Mouse (Mus musculus) liver, embryonic 11.5 days (tissue): ENCODE measurements at regions not wholly inside any gene's neighbourhood (a gene's known extent, or its start where the extent isn't known, plus 50 kb on each side); places are given as distances from the start of the nearest gene placed in this dataset.

Experiments used
- ATAC-seq: fragments of 200-750 bp; cut with Nextera tagmentation; replicated peaks from 2 replicates; pipeline ENCODE4 v1.8.0; 2017; ENCODE audit warnings: moderate number of reproducible peaks, mild to moderate bottlenecking, moderate TSS enrichment, moderate library complexity; ENCODE audit not compliant: low FRiP score
- DNase-seq: peaks from one replicate; pipeline ENCODE4 v3.0.0-alpha.2; 2017; ENCODE audit warnings: low spot score
- H3K27ac ChIP-seq: fragments of 300-500 bp; sonication (generic); 2 replicates; pipeline ENCODE4 v1.5.1; 2014; ENCODE audit warnings: mild to moderate bottlenecking, low read depth, low read length, control low read depth
- H3K27me3 ChIP-seq: fragments of 300-500 bp; sonication (generic); replicated peaks from 2 replicates; pipeline ENCODE4 v1.6.1; 2014; ENCODE audit warnings: low read length, mixed read lengths; ENCODE audit not compliant: control insufficient read depth, insufficient read depth
- H3K36me3 ChIP-seq: fragments of 300-500 bp; sonication (generic); 2 replicates; pipeline ENCODE4 v1.6.1; 2014; ENCODE audit warnings: mild to moderate bottlenecking, low read length, moderate library complexity, mixed read lengths; ENCODE audit not compliant: control insufficient read depth, insufficient read depth
- H3K4me1 ChIP-seq: fragments of 300-500 bp; sonication (generic); replicated peaks from 2 replicates; pipeline ENCODE4 v1.6.1; 2014; ENCODE audit warnings: low read length, mixed read lengths; ENCODE audit not compliant: control insufficient read depth, insufficient read depth
- H3K4me2 ChIP-seq: fragments of 300-500 bp; sonication (generic); 2 replicates; pipeline ENCODE4 v1.6.1; 2014; ENCODE audit warnings: mild to moderate bottlenecking, control low read depth, moderate library complexity
- H3K4me3 ChIP-seq: fragments of 300-500 bp; sonication (generic); 2 replicates; pipeline ENCODE4 v1.5.1; 2014; ENCODE audit warnings: low read depth, low read length, control low read depth
- H3K9ac ChIP-seq: fragments of 300-500 bp; sonication (generic); 2 replicates; pipeline ENCODE4 v1.6.1; 2014; ENCODE audit warnings: low read depth, low read length, control low read depth
- H3K9me3 ChIP-seq: fragments of 300-500 bp; sonication (generic); 2 replicates; pipeline ENCODE4 v1.6.1; 2016; ENCODE audit warnings: low read length, inconsistent platforms, mixed read lengths; ENCODE audit not compliant: control insufficient read depth
- WGBS: fragments of 180-500 bp; shearing (Covaris S2); extraction: QIAGEN DNeasy Blood & Tissue Kit; methylation state at CpG from one replicate; pipeline ENCODE4 v1.1.7; 2014; 5-methylcytosine and 5-hydroxymethylcytosine counted together

DNA sequence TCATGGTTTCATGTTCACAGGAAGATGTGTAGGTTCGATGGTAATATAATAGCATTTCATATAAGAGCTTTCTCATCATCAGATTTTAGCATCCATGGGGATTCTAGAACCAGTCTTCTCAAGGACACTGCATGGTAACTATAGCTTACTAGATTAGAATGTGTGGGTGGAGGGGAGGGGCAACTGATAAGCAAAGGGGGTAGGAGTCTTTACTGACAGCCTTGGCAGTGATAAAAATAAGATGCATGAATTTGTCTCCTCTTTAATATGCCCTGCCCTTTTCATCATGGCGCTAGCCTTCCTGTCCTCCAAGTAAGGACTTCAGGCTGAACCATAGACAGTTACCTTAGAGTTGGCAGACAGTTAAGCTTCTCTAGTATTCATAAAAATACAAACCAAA lies 69.6 kb upstream of the Slc22a23 start:
- Histone ChIP-seq H3K4me2 (no peak overlapping the region), H3K9ac (no peak overlapping the region), H3K27ac (no peak overlapping the region), H3K4me3 (no peak overlapping the region), H3K36me3 (no peaks in the 10 kb centered on the region), H3K9me3 (no peaks in the 10 kb centered on the region), H3K4me1 (no peaks in the 10 kb centered on the region; the same call in 1 of the 2 replicates), H3K27me3 (no peaks in the 10 kb centered on the region)
- DNase-seq (no peak), ATAC-seq (peak; percentile 53; the same call in 1 of the 2 replicates)
- WGBS = 83% methylated on average over 2 of the region's 2 CpGs

DNA sequence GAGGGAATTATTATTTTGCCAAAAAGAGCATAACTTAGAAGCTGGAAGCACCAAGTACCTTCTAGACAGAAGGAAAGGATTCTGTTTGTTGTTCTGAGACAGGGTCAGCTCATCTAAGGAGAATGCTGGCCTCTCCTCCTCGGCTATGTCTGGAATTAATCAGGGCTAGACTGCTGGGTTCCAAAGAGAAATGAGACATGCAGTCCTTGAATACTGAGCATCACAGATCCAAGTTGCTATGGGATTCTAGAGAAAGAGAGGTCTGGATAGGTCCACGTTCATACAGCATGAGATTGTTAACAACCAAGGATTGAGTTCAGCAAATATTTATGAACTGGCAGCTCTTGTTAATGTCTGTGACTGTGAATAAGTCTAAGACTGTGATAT lies 63.7 kb upstream of the Slc22a23 start:
- Histone ChIP-seq H3K4me3 (no peak overlapping the region), H3K36me3 (no peaks in the 10 kb centered on the region), H3K4me2 (no peak overlapping the region), H3K27ac (no peak overlapping the region), H3K4me1 (no peaks in the 10 kb centered on the region), H3K9me3 (no peaks in the 10 kb centered on the region), H3K9ac (no peak overlapping the region), H3K27me3 (no peaks in the 10 kb centered on the region)
- ATAC-seq (no peak), DNase-seq (no peak)
- WGBS = 51% methylated on average over 2 of the region's 2 CpGs

DNA sequence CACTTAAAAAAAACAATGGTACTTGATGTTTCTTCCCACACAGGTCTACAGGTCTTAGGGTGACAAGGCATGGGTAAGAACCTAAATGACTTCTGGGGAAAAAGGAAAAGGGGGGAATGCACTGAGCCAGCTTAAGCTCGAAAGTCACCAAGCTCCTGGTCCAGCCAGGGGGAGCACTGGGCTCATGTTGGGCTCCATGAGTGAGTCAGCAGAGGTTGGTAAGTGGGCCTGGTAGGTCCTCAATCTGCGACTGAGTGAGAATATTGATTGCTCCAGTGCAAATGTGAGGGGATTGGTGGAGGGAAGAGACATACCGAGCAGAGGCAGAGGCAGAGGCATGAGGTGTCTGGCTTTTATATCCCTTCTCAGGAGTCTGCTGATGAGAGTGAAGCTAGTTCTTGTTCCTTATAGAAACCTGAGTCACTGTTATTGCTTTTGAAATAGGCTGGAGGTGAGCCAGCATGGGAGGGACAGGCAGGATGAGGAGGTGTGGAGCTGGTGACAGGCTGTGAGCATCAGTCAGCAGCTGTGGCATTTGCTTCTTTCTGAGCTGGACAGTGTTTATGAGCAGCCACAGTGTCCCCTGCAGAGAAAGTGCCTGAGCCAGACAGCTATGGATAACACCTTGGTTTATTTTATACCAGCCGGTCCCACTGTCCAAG lies 63.2 kb upstream of the Slc22a23 start:
- no peak overlapping the region for H3K4me2 ChIP-seq
- no peaks in the 10 kb centered on the region for H3K9me3 ChIP-seq
- H3K4me1 ChIP-seq = no peaks in the 10 kb centered on the region
- H3K4me3 ChIP-seq = no peak overlapping the region
- no peak for ATAC-seq
- H3K27ac ChIP-seq = no peak overlapping the region
- no peaks in the 10 kb centered on the region for H3K36me3 ChIP-seq
- DNase-seq = no peak
- H3K27me3 ChIP-seq = no peaks in the 10 kb centered on the region
- H3K9ac ChIP-seq = no peak overlapping the region
- WGBS = 63% methylated on average over 4 of the region's 4 CpGs

DNA sequence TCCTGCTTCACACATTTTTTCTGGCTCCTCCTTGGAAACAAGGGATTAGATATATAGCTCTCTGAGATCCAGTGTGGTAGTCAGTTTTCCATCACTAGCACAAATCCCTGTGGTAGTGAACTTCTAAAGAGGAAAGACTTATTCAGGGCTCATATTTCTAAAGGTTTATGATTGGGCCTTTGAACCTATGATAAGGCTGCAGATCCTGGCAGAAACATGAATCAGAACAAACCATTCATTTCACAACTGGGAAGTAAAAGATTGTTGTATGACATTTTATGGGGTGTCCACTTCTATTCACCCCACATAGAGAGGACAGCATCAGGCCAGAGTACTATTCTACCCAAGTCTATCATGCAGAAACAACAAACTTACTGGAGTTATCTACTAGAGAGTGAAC lies 61.3 kb upstream of the Slc22a23 start:
- no peak for ATAC-seq
- no peak overlapping the region for H3K27ac ChIP-seq
- H3K4me2 ChIP-seq = no peak overlapping the region
- H3K4me3 ChIP-seq = no peak overlapping the region
- H3K9ac ChIP-seq = no peak overlapping the region
- no peaks in the 10 kb centered on the region for H3K4me1 ChIP-seq
- H3K27me3 ChIP-seq = no peaks in the 10 kb centered on the region
- no peaks in the 10 kb centered on the region for H3K9me3 ChIP-seq
- no peak for DNase-seq
- no peaks in the 10 kb centered on the region for H3K36me3 ChIP-seq

DNA sequence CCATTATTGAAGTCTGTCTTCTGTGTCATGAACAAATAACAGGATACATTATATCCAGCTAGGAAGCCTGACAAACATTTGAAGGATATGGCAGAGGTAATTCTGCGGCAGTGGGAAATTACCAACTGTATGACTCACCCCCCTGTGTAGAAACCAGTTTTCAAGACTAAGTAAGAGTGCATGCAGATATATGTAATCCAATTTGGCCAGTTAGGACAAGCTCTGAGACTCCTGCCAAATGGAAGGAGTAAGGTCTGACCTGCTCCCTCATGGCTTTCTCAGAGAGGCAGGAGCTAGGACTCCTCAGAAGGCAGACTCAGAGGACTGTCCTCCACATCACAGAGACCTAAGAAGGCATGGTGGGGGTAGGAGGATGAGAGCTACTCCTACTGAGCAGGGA lies 57.6 kb upstream of the Slc22a23 start:
- Histone ChIP-seq H3K27ac (no peak overlapping the region), H3K4me1 (peaks cover 12% of the 10 kb centered on the region), H3K9me3 (no peaks in the 10 kb centered on the region), H3K9ac (no peak overlapping the region), H3K36me3 (no peaks in the 10 kb centered on the region), H3K27me3 (no peaks in the 10 kb centered on the region), H3K4me2 (no peak overlapping the region), H3K4me3 (no peak overlapping the region)
- DNase-seq (no peak), ATAC-seq (no peak)
- 76% methylated on average over 1 of the region's 1 CpGs for WGBS

DNA sequence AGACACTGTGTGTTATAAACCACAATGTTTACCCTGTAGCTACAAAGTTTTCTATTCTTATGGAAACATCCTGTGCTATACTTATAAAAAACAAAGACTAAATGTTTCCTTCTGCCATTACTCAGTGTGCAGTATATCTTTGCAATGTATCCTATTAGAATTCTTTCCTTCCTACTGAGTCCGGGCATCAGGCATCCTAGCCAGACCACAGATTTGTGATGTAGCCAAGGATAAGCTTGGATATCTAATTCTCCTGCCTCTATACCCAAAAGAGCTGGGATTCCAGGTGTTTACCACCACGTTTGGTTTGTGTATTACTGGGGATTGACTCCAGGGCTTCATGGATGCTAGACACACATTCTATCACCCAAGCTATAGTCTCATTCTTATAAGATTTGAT lies 56.0 kb upstream of the Slc22a23 start:
- Histone ChIP-seq H3K27ac (no peak overlapping the region), H3K27me3 (no peaks in the 10 kb centered on the region), H3K4me3 (no peak overlapping the region), H3K36me3 (no peaks in the 10 kb centered on the region), H3K9me3 (no peaks in the 10 kb centered on the region), H3K9ac (no peak overlapping the region), H3K4me1 (peaks cover 12% of the 10 kb centered on the region), H3K4me2 (no peak overlapping the region)
- DNase-seq (no peak), ATAC-seq (no peak)
- 62% methylated on average over 2 of the region's 2 CpGs for WGBS

DNA sequence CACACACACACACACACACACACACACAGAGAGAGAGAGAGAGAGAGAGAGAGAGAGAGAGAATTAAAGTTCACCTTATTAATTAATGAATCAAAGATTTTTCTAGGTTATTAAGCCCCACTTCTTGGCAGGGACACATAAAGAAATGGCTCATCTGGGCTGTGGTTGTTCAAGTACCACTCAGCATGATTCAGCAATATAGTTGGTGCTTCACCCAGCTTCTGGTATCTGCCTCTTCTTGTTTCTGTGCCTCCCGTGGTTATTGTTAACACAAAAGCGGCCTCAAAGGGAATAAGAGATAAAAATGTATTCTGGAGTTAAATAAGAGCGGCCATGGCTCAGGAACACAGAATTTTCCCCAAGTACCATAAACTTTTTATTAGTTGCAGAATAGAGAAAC lies 53.9 kb upstream of the Slc22a23 start:
- H3K27me3 ChIP-seq = no peaks in the 10 kb centered on the region
- H3K4me3 ChIP-seq = no peak overlapping the region
- no peak overlapping the region for H3K9ac ChIP-seq
- DNase-seq (no peak), ATAC-seq (peak; percentile 68; the same call in 1 of the 2 replicates)
- no peak overlapping the region for H3K27ac ChIP-seq
- peak overlapping the region; percentile 50 for H3K4me2 ChIP-seq
- no peaks in the 10 kb centered on the region for H3K36me3 ChIP-seq
- H3K9me3 ChIP-seq = no peaks in the 10 kb centered on the region
- H3K4me1 ChIP-seq = peaks cover 12% of the 10 kb centered on the region
- WGBS = 39% methylated on average over 3 of the region's 3 CpGs

DNA sequence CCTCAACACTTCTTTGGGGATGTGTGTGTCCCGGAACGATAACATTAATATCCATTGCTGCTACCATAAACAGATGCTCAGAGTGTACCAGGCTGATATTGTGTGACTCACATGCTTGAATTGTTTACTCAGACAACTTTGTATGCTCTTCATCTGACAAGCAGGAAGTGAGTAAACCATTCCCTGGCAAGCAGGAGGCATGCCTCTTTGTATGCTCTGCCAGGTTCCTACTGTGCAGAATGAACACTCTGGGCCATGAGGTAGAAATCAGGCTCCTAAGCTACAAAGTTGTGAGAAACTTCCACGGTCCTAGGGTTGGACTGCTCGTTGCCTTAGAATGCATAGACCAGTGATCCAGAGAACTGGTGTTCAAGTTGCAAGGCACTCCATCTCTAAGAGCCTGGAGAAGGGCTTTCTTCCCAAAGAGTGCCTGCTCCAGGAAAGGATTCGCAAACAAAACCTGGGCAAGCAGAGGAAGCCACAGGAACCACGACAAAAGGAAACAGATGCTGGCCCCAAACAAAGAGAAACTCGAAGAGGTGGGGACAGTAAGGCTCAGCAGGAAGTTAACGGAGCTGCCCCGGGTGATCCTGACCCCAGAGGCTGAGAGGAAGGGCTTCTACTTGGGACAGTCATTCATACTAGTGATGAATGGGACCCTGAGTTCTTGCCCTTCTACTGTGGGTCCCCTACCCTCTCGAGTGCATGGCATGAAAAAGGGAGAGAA lies 53.2 kb upstream of the Slc22a23 start:
- Histone ChIP-seq H3K9me3 (no peaks in the 10 kb centered on the region), H3K4me2 (peak overlapping the region; percentile 50)
- ATAC-seq = 0 out of 2 replicates have a peak, but pooled peaks have one; percentile 20

DNA sequence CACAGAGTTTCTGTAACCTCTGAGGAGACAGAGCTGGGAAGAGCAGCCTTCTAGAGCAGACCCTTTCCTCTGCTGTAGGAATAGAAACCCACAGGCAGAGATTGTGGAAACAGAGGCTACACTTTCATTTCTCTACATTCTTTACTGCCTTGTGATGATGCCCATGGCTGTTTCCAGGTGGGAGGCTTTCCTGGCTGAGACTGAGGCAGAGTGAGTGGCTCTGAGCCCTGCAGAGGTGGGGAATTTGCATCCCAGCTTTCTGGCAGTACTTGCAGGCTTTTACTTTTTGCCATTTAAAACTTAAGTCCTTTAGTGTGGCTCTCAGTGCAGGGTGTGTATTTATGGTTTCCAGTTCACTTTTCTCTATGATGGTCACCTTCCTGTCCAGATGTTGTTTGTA lies 50.5 kb upstream of the Slc22a23 start:
- peaks cover 12% of the 10 kb centered on the region for H3K4me1 ChIP-seq
- no peak overlapping the region for H3K9ac ChIP-seq
- H3K27me3 ChIP-seq = no peaks in the 10 kb centered on the region
- no peaks in the 10 kb centered on the region for H3K9me3 ChIP-seq
- H3K27ac ChIP-seq = no peak overlapping the region
- H3K4me3 ChIP-seq = no peak overlapping the region
- DNase-seq = no peak
- no peak overlapping the region for H3K4me2 ChIP-seq
- H3K36me3 ChIP-seq = no peaks in the 10 kb centered on the region
- ATAC-seq = no peak

More for the DNA sequence above, 53.2 kb upstream of the Slc22a23 start:
- Histone ChIP-seq H3K36me3 (no peaks in the 10 kb centered on the region), H3K9ac (no peak overlapping the region), H3K4me3 (no peak overlapping the region), H3K27me3 (no peaks in the 10 kb centered on the region), H3K4me1 (peaks cover 12% of the 10 kb centered on the region), H3K27ac (no peak overlapping the region)
- WGBS = 19% methylated on average over 10 of the region's 10 CpGs
- no peak for DNase-seq
